Mouse (Mus musculus): Measurements from ENCODE around the gene Tal1.

The Tal1 gene

GRCm38 (mm10) chr4:115071668-115072067 is 15.4 kb downstream of the Tal1 start:
- in situ Hi-C loops (cut with MboI, MseI), result no loop called here

- in situ Hi-C loops (cut with MboI, MseI), result no loop called here
These were observed 18.6 kb downstream of the Tal1 start for GRCm38 (mm10) chr4:115074789-115075188.

GRCm38 (mm10) chr4:115075204-115075915 is 19.1 kb downstream of the Tal1 start:
- in situ Hi-C loops (cut with MboI, MseI), result no loop called here

- in situ Hi-C loops (cut with MboI, MseI), result no loop called here
These were observed 22.9 kb downstream of the Tal1 start for GRCm38 (mm10) chr4:115078892-115079820.

GRCm38 (mm10) chr4:115079821-115080349 is 23.7 kb downstream of the Tal1 start:
- in situ Hi-C loops (cut with MboI, MseI), result no loop called here

- in situ Hi-C loops (cut with MboI, MseI), result no loop called here
These were observed 26.8 kb downstream of the Tal1 start for GRCm38 (mm10) chr4:115083031-115083430.

- in situ Hi-C loops (cut with MboI, MseI), result no loop called here
These were observed 29.4 kb downstream of the Tal1 start for GRCm38 (mm10) chr4:115085522-115086095.

GRCm38 (mm10) chr4:115086257-115086656 is 30.0 kb downstream of the Tal1 start:
- in situ Hi-C loops (cut with MboI, MseI), result no loop called here

GRCm38 (mm10) chr4:115086763-115087415 is 30.7 kb downstream of the Tal1 start:
- in situ Hi-C loops (cut with MboI, MseI), result no loop called here

GRCm38 (mm10) chr4:115088611-115089338 is 32.5 kb downstream of the Tal1 start, which contains the start of gene Pdzk1ip1:
Gene Pdzk1ip1 (plus strand): TSS chr4:115088708.
- in situ Hi-C loops (cut with MboI, MseI), result no loop called here

GRCm38 (mm10) chr4:115090592-115090991 is 34.4 kb downstream of the Tal1 start:
- in situ Hi-C loops (cut with MboI, MseI), result no loop called here

GRCm38 (mm10) chr4:115091806-115092205 is 35.6 kb downstream of the Tal1 start:
- in situ Hi-C loops (cut with MboI, MseI), result no loop called here

- in situ Hi-C loops (cut with MboI, MseI), result no loop called here
These were observed 37.2 kb downstream of the Tal1 start for GRCm38 (mm10) chr4:115093331-115093864.

- in situ Hi-C loops (cut with MboI, MseI), result no loop called here
These were observed 37.8 kb downstream of the Tal1 start for GRCm38 (mm10) chr4:115094056-115094455.

- in situ Hi-C loops (cut with MboI, MseI), result no loop called here
These were observed 39.6 kb downstream of the Tal1 start for GRCm38 (mm10) chr4:115095671-115096434.

- in situ Hi-C loops (cut with MboI, MseI), result no loop called here
These were observed 40.4 kb downstream of the Tal1 start for GRCm38 (mm10) chr4:115096435-115097145.

- in situ Hi-C loops (cut with MboI, MseI), result no loop called here
These were observed 40.9 kb downstream of the Tal1 start for GRCm38 (mm10) chr4:115097146-115097496.

GRCm38 (mm10) chr4:115101682-115102081 is 45.5 kb downstream of the Tal1 start:
- in situ Hi-C loops (cut with MboI, MseI), result no loop called here

- in situ Hi-C loops (cut with MboI, MseI), result no loop called here
These were observed 47.3 kb downstream of the Tal1 start for GRCm38 (mm10) chr4:115103510-115103909.

All from regulatory T cell (primary cell).